Mouse (Mus musculus): Measurements from ENCODE around the gene Nfkbid.

The Nfkbid gene

GRCm38 (mm10) chr7:30430191-30430590 is 8.7 kb downstream of the Nfkbid start:
- no peak for DNase-seq (ENCODE audit: low spot score)

GRCm38 (mm10) chr7:30431793-30432192 is 10.3 kb downstream of the Nfkbid start:
- DNase-seq (ENCODE audit: low spot score) = peak; percentile 24

- DNase-seq (ENCODE audit: low spot score) = peak; percentile 63
These were observed 12.7 kb downstream of the Nfkbid start for GRCm38 (mm10) chr7:30434238-30434637.

- DNase-seq (ENCODE audit: low spot score) = no peak
These were observed 13.2 kb downstream of the Nfkbid start for GRCm38 (mm10) chr7:30434701-30435100.

- DNase-seq (ENCODE audit: low spot score) = no peak
These were observed 13.6 kb downstream of the Nfkbid start for GRCm38 (mm10) chr7:30435156-30435555.

GRCm38 (mm10) chr7:30436879-30437278 is 15.3 kb downstream of the Nfkbid start:
- DNase-seq (ENCODE audit: low spot score) = no peak

GRCm38 (mm10) chr7:30439734-30440133 is 18.2 kb downstream of the Nfkbid start:
- DNase-seq (ENCODE audit: low spot score) = no peak

- no peak for DNase-seq (ENCODE audit: low spot score)
These were observed 19.2 kb downstream of the Nfkbid start for GRCm38 (mm10) chr7:30440697-30441096.

- DNase-seq (ENCODE audit: low spot score) = no peak
These were observed 22.2 kb downstream of the Nfkbid start for GRCm38 (mm10) chr7:30443696-30444095.

GRCm38 (mm10) chr7:30444154-30444970 is 22.8 kb downstream of the Nfkbid start:
- DNase-seq (ENCODE audit: low spot score) = peak; percentile 35

GRCm38 (mm10) chr7:30444971-30445751 is 23.6 kb downstream of the Nfkbid start, which contains the start of gene Aplp1:
Aplp1 (minus strand) TSS chr7:30445535.
- peak; percentile 68 for DNase-seq (ENCODE audit: low spot score)

- DNase-seq (ENCODE audit: low spot score) = no peak
These were observed 28.7 kb downstream of the Nfkbid start for GRCm38 (mm10) chr7:30450241-30450640.

GRCm38 (mm10) chr7:30453327-30453726 is 31.8 kb downstream of the Nfkbid start:
- DNase-seq (ENCODE audit: low spot score) = no peak

- DNase-seq (ENCODE audit: low spot score) = peak; percentile 68
These were observed 32.2 kb downstream of the Nfkbid start for GRCm38 (mm10) chr7:30453766-30454165.

- no peak for DNase-seq (ENCODE audit: low spot score)
These were observed 32.7 kb downstream of the Nfkbid start for GRCm38 (mm10) chr7:30454259-30454658.

GRCm38 (mm10) chr7:30456487-30456886 is 35.0 kb downstream of the Nfkbid start:
- no peak for DNase-seq (ENCODE audit: low spot score)

- DNase-seq (ENCODE audit: low spot score) = no peak
These were observed 35.5 kb downstream of the Nfkbid start for GRCm38 (mm10) chr7:30456911-30457628.

GRCm38 (mm10) chr7:30457629-30458330 is 36.2 kb downstream of the Nfkbid start, which contains the start of the genes Kirrel2 and Nphs1:
Kirrel2 (minus strand) TSS chr7:30457690.
Nphs1 (plus strand) TSS chr7:30458315.
- DNase-seq (ENCODE audit: low spot score) = no peak

- DNase-seq (ENCODE audit: low spot score) = no peak
These were observed 38.0 kb downstream of the Nfkbid start for GRCm38 (mm10) chr7:30459484-30459883.

- no peak for DNase-seq (ENCODE audit: low spot score)
These were observed 42.0 kb downstream of the Nfkbid start for GRCm38 (mm10) chr7:30463568-30463967.

GRCm38 (mm10) chr7:30463996-30464395 is 42.5 kb downstream of the Nfkbid start:
- DNase-seq (ENCODE audit: low spot score) = no peak

Measured in yolk sac, embryonic 10.5 days (tissue).